Mouse (Mus musculus): ENCODE data around the gene Nfib. TPM values are rescaled to one million over a fixed set of nuclear protein-coding genes. Genes with fewer than 3 reads are reported as not detected.

Nfib gene
- total and polyA plus RNA-seq, 3 experiments = 0.04 to 0.11 (median 0.09) TPM

GRCm38 (mm10) chr4:82661215-82661614, 44.3 kb downstream of the Nfib start:
- in situ Hi-C loops (cut with MboI; ENCODE audit: low pct_ligation_motif_present, low pct_unique_long_range_greater_than_20kb, low sequenced_read_pairs) (no loop called here), dilution Hi-C loops (cut with MboI; ENCODE audit: extremely low pct_ligation_motif_present, extremely low pct_unique_long_range_greater_than_20kb, low sequenced_read_pairs) (no loop called here)
- Histone ChIP-seq H3K27me3 (replicated peaks) (no peaks in the 10 kb centered on the region), H3K9me3 (replicated peaks; ENCODE audit: low read length) (no peaks in the 10 kb centered on the region), H3K4me3 (replicated peaks in 1 of 3; ENCODE audit: low read depth in 2 of 3, low read length in 2 of 3, poor library complexity in 1 of 3) (no peak overlapping the region), H3K9ac (ENCODE audit: insufficient read depth, low read depth) (no peak overlapping the region), H3K36me3 (replicated peaks in 1 of 2; ENCODE audit: control insufficient read depth in 1 of 2, insufficient read depth in 1 of 2, low read length in 1 of 2) (no peaks in the 10 kb centered on the region), H3K4me2 (ENCODE audit: insufficient read depth, low read depth, poor library complexity, severe bottlenecking) (no peak overlapping the region), H3K4me1 (ENCODE audit: control insufficient read depth in 1 of 2, insufficient read depth in 2 of 2) (no peaks in the 10 kb centered on the region), H3K79me2 (replicated peaks; ENCODE audit: control insufficient read depth, extremely low read depth, insufficient read depth, poor library complexity, severe bottlenecking) (no peaks in the 10 kb centered on the region), H3K27ac (ENCODE audit: insufficient read depth, low read depth) (no peak overlapping the region)
- no peak for TF ChIP-seq USF2 (conservative IDR thresholded peaks at IDR 0.05; ENCODE audit: low read depth, low read length)
- TF ChIP-seq RCOR1 (conservative IDR thresholded peaks at IDR 0.05; ENCODE audit: low read depth, low read length) = no peak
- TF ChIP-seq MAZ (IDR thresholded peaks at IDR 0.05; ENCODE audit: low read depth, low read length) = no peak
- no peak for TF ChIP-seq CHD1 (IDR thresholded peaks at IDR 0.05; ENCODE audit: low read depth, low read length)
- TF ChIP-seq MAFK (IDR thresholded peaks at IDR 0.05; ENCODE audit: insufficient replicate concordance, low read length) = no peak
- TF ChIP-seq BHLHE40 (IDR thresholded peaks at IDR 0.05; ENCODE audit: low read depth, low read length) = no peak
- TF ChIP-seq USF1 (IDR thresholded peaks at IDR 0.05; ENCODE audit: low read depth, low read length) = no peak
- TF ChIP-seq ETS1 (conservative IDR thresholded peaks at IDR 0.05; ENCODE audit: low read depth, low read length) = no peak
- TF ChIP-seq GABPA (IDR thresholded peaks at IDR 0.05; ENCODE audit: insufficient replicate concordance, low read depth, low read length) = no peak
- TF ChIP-seq NRF1 (IDR thresholded peaks at IDR 0.05; ENCODE audit: low read depth, low read length) = no peak
- TF ChIP-seq MXI1 (IDR thresholded peaks at IDR 0.05; ENCODE audit: low read depth, low read length) = no peak
- no peak for TF ChIP-seq ZNF384 (IDR thresholded peaks at IDR 0.05; ENCODE audit: low read depth, low read length)
- no peak for TF ChIP-seq HCFC1 (IDR thresholded peaks at IDR 0.05; ENCODE audit: low read depth, low read length)
- no peak for TF ChIP-seq PAX5 (IDR thresholded peaks at IDR 0.05; ENCODE audit: low read length)
- no peak for TF ChIP-seq CTCF (conservative IDR thresholded peaks at IDR 0.05 in 1 of 2, IDR thresholded peaks at IDR 0.05 in 1 of 2; ENCODE audit: low read depth in 2 of 2, low read length in 2 of 2)
- no peak for TF ChIP-seq POLR2A (IDR thresholded peaks at IDR 0.05; ENCODE audit: low read depth, low read length)
- no peak for DNase-seq (ENCODE audit: extremely low read depth)

- Histone ChIP-seq H3K4me2 (ENCODE audit: insufficient read depth, low read depth, poor library complexity, severe bottlenecking) (no peak overlapping the region), H3K27ac (ENCODE audit: insufficient read depth, low read depth) (no peak overlapping the region), H3K79me2 (replicated peaks; ENCODE audit: control insufficient read depth, extremely low read depth, insufficient read depth, poor library complexity, severe bottlenecking) (no peaks in the 10 kb centered on the region), H3K36me3 (replicated peaks in 1 of 2; ENCODE audit: control insufficient read depth in 1 of 2, insufficient read depth in 1 of 2, low read length in 1 of 2) (no peaks in the 10 kb centered on the region), H3K4me1 (ENCODE audit: control insufficient read depth in 1 of 2, insufficient read depth in 2 of 2) (no peaks in the 10 kb centered on the region), H3K27me3 (replicated peaks) (no peaks in the 10 kb centered on the region), H3K9me3 (replicated peaks; ENCODE audit: low read length) (no peaks in the 10 kb centered on the region), H3K9ac (ENCODE audit: insufficient read depth, low read depth) (no peak overlapping the region), H3K4me3 (replicated peaks in 1 of 3; ENCODE audit: low read depth in 2 of 3, low read length in 2 of 3, poor library complexity in 1 of 3) (no peak overlapping the region)
- TF ChIP-seq MAFK (IDR thresholded peaks at IDR 0.05; ENCODE audit: insufficient replicate concordance, low read length) = no peak
- no peak for TF ChIP-seq TCF12 (IDR thresholded peaks at IDR 0.05; ENCODE audit: low read depth, low read length)
- no peak for TF ChIP-seq JUND (conservative IDR thresholded peaks at IDR 0.05; ENCODE audit: low read depth, low read length)
- TF ChIP-seq ELF1 (IDR thresholded peaks at IDR 0.05; ENCODE audit: low read depth, low read length) = no peak
- TF ChIP-seq SIN3A (IDR thresholded peaks at IDR 0.05; ENCODE audit: low read length) = no peak
- no peak for TF ChIP-seq JUN (IDR thresholded peaks at IDR 0.05; ENCODE audit: insufficient read depth, low read depth, low read length)
- TF ChIP-seq ETS1 (conservative IDR thresholded peaks at IDR 0.05; ENCODE audit: low read depth, low read length) = no peak
- no peak for TF ChIP-seq CTCF (conservative IDR thresholded peaks at IDR 0.05 in 1 of 2, IDR thresholded peaks at IDR 0.05 in 1 of 2; ENCODE audit: low read depth in 2 of 2, low read length in 2 of 2)
- TF ChIP-seq ZNF384 (IDR thresholded peaks at IDR 0.05; ENCODE audit: low read depth, low read length) = no peak
- TF ChIP-seq ZKSCAN1 (IDR thresholded peaks at IDR 0.05; ENCODE audit: borderline replicate concordance, low read depth, low read length) = no peak
- TF ChIP-seq CHD1 (IDR thresholded peaks at IDR 0.05; ENCODE audit: low read depth, low read length) = no peak
- TF ChIP-seq E2F4 (IDR thresholded peaks at IDR 0.05; ENCODE audit: insufficient replicate concordance, low read depth, low read length) = no peak
- TF ChIP-seq SMC3 (IDR thresholded peaks at IDR 0.05; ENCODE audit: low read depth, low read length) = no peak
- no peak for TF ChIP-seq ZC3H11A (IDR thresholded peaks at IDR 0.05; ENCODE audit: low read depth, low read length)
- no peak for TF ChIP-seq EP300 (IDR thresholded peaks at IDR 0.05; ENCODE audit: low read length)
- no peak for TF ChIP-seq RCOR1 (conservative IDR thresholded peaks at IDR 0.05; ENCODE audit: low read depth, low read length)
- dilution Hi-C loops (cut with MboI; ENCODE audit: extremely low pct_ligation_motif_present, extremely low pct_unique_long_range_greater_than_20kb, low sequenced_read_pairs) = no loop called here
- no peak for DNase-seq (ENCODE audit: extremely low read depth)
- in situ Hi-C loops (cut with MboI; ENCODE audit: low pct_ligation_motif_present, low pct_unique_long_range_greater_than_20kb, low sequenced_read_pairs) = loop anchor here (10.0 to 25.0 kb wide), 2 partner anchors 167 to 279 kb away; no protein-coding TSS in a partner anchor
Observed at GRCm38 (mm10) chr4:82645679-82646078, 59.9 kb downstream of the Nfib start.

All from CH12.LX (cell line).